Mouse (Mus musculus) cerebellum, adult 11-12 months (tissue): ENCODE measurements around the gene Birc5.
"Not testable (repeated sequence)": the region's sequence is repeated elsewhere in the genome, so short reads cannot be mapped to it uniquely, and the experiment has no call there.

Source experiments
- DNase-seq: peaks from one replicate; pipeline ENCODE4 v3.0.0; 2022

Birc5 gene

GRCm38 (mm10) chr11:117827386-117827785, 21.7 kb upstream of the Birc5 start:
- no peak for DNase-seq

- DNase-seq, result no peak
Observed at GRCm38 (mm10) chr11:117828149-117828887, 20.7 kb upstream of the Birc5 start.

- DNase-seq, result no peak
Observed at GRCm38 (mm10) chr11:117828888-117829604, 20.0 kb upstream of the Birc5 start.

GRCm38 (mm10) chr11:117829671-117830215, 19.3 kb upstream of the Birc5 start:
- no peak for DNase-seq

- DNase-seq, result no peak
Observed at GRCm38 (mm10) chr11:117830401-117830800, 18.6 kb upstream of the Birc5 start.

GRCm38 (mm10) chr11:117832086-117832969, 16.7 kb upstream of the Birc5 start:
- no peak for DNase-seq

GRCm38 (mm10) chr11:117833509-117833908, 15.5 kb upstream of the Birc5 start:
- DNase-seq, result not testable (repeated sequence)

- no peak for DNase-seq
Observed at GRCm38 (mm10) chr11:117834086-117834485, 15.0 kb upstream of the Birc5 start.

- no peak for DNase-seq
Observed at GRCm38 (mm10) chr11:117836306-117836705, 12.7 kb upstream of the Birc5 start.

GRCm38 (mm10) chr11:117838572-117838971, 10.5 kb upstream of the Birc5 start:
- DNase-seq, result no peak

- no peak for DNase-seq
Observed at GRCm38 (mm10) chr11:117839021-117839420, 10.0 kb upstream of the Birc5 start.

- DNase-seq, result no peak
Observed at GRCm38 (mm10) chr11:117840910-117841309, 8.1 kb upstream of the Birc5 start.

GRCm38 (mm10) chr11:117843434-117843833, 5.6 kb upstream of the Birc5 start:
- no peak for DNase-seq

GRCm38 (mm10) chr11:117844997-117845396, 4.1 kb upstream of the Birc5 start:
- DNase-seq, result no peak

- no peak for DNase-seq
Observed at GRCm38 (mm10) chr11:117845651-117846050, 3.4 kb upstream of the Birc5 start.

GRCm38 (mm10) chr11:117846640-117847039, 2.4 kb upstream of the Birc5 start:
- no peak for DNase-seq

GRCm38 (mm10) chr11:117847593-117848215, 1.3 kb upstream of the Birc5 start:
- DNase-seq, result no peak

GRCm38 (mm10) chr11:117848271-117848984, 623 bp upstream of the Birc5 start:
- no peak for DNase-seq

GRCm38 (mm10) chr11:117852875-117853274, 3.8 kb downstream of the Birc5 start:
- no peak for DNase-seq

GRCm38 (mm10) chr11:117854241-117854640, 5.2 kb downstream of the Birc5 start:
- no peak for DNase-seq

GRCm38 (mm10) chr11:117855360-117855759, 6.3 kb downstream of the Birc5 start:
- DNase-seq, result no peak

- DNase-seq, result no peak
Observed at GRCm38 (mm10) chr11:117855975-117856374, 6.9 kb downstream of the Birc5 start.
